Mouse (Mus musculus) liver, embryonic 12.5 days (tissue): ENCODE data around the gene Rb1. TPM values are rescaled to one million over a fixed set of nuclear protein-coding genes. Genes with fewer than 3 reads are reported as not detected.
A peak's percentile ranks its signal among the peaks of the same experiment; 100 is the strongest.

Experiments
- ATAC-seq: fragments of 200-750 bp; cut with Nextera tagmentation; 2 replicates; pipeline ENCODE4 v1.8.0; 2017; ENCODE audit warnings: moderate number of reproducible peaks, mild to moderate bottlenecking, moderate library complexity
- H3K27ac ChIP-seq: fragments of 300-500 bp; sonication (generic); 2 replicates; pipeline ENCODE4 v1.5.1; 2016; ENCODE audit warnings: mild to moderate bottlenecking
- H3K27me3 ChIP-seq: fragments of 300-500 bp; sonication (generic); replicated peaks from 2 replicates; pipeline ENCODE4 v1.6.1; 2016; ENCODE audit warnings: mild to moderate bottlenecking, moderate library complexity
- H3K36me3 ChIP-seq: fragments of 300-500 bp; sonication (generic); 2 replicates; pipeline ENCODE4 v1.6.1; 2016; ENCODE audit warnings: mild to moderate bottlenecking, moderate library complexity
- H3K4me1 ChIP-seq: fragments of 300-500 bp; sonication (generic); 2 replicates; pipeline ENCODE4 v1.6.1; 2016
- H3K4me2 ChIP-seq: fragments of 300-500 bp; sonication (generic); 2 replicates; pipeline ENCODE4 v1.6.1; 2016; ENCODE audit warnings: mild to moderate bottlenecking, moderate library complexity
- H3K4me3 ChIP-seq: fragments of 300-500 bp; sonication (generic); 2 replicates; pipeline ENCODE4 v1.5.1; 2016; ENCODE audit warnings: mild to moderate bottlenecking, moderate library complexity
- H3K9ac ChIP-seq: fragments of 300-500 bp; sonication (generic); 2 replicates; pipeline ENCODE4 v1.6.1; 2016; ENCODE audit warnings: mild to moderate bottlenecking, moderate library complexity
- H3K9me3 ChIP-seq: fragments of 300-500 bp; sonication (generic); replicated peaks from 2 replicates; pipeline ENCODE4 v1.6.1; 2016; ENCODE audit warnings: mild to moderate bottlenecking, moderate library complexity
- WGBS: fragments of 180-500 bp; shearing (Covaris S2); methylation state at CpG from one replicate; pipeline ENCODE4 v1.1.7; 2016; ENCODE audit not compliant: insufficient replicate concordance; 5-methylcytosine and 5-hydroxymethylcytosine counted together
- polyA plus RNA-seq: library from polyadenylated mRNA; unstranded; fragments of >200 nt; fragmentation: Nextera tagmentation; extraction: Ambion mirVana; gene quantifications from 2 replicates; pipeline ENCODE4 v1.2.1, GENCODE M21; 2016

Rb1 gene
- polyA plus RNA-seq, 1 experiment from 2014 or later: 30.1 TPM

DNA sequence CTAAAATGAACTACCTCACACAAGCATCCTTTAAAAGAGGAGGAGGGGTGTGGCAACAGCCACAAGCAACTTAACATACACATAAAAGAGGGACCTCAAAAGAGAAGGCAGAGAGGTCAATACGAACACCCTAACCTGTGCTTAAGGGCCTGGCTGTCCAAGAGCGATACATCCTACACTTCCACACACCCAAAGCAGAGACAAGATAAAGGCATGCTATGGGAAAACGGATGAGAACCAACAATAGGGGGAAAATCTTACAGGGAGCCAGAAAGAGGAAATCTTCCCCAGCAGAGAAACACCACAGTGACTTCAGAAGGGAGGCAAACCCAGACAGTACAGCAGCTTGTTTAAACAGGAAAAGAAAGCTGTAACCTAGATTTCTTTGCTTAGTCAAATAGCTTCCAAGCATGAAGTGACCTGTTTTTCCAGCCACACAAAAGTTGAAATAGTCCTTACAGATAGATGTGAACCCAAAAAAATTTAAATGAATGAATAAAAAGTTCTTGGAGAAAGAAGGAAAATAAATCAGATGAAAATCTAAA is 70.1 kb downstream of the Rb1 start:
- H3K4me1 ChIP-seq: peaks cover 5% of the 10 kb centered on the region
- no peaks in the 10 kb centered on the region for H3K9me3 ChIP-seq
- H3K4me3 ChIP-seq: no peak overlapping the region
- peaks cover 11% of the 10 kb centered on the region; the same call in 1 of the 2 replicates for H3K36me3 ChIP-seq
- WGBS: 57% methylated on average over 3 of the region's 3 CpGs
- no peak overlapping the region for H3K27ac ChIP-seq
- H3K27me3 ChIP-seq: no peaks in the 10 kb centered on the region
- no peak for ATAC-seq
- H3K4me2 ChIP-seq: no peak overlapping the region
- no peak overlapping the region for H3K9ac ChIP-seq

DNA sequence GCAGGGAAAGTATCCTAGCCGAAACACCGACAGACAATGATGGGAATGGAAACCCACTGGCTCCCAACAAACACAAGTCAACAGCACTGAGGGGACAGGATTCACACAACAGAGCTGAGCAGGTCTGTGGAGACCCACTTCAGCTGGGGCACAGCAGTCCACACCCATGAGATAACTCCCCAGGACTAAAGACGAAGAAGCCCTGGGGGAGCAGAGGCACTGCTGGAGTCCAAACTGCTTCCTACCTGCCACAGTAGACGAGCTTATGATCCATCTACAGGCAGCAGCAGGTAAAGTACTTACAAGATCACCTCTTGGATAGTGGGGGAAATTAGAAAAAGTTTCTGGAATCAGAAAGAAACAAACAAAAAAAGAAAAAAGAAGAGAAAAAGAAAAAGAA is 71.2 kb downstream of the Rb1 start:
- Histone ChIP-seq H3K4me3 (no peak overlapping the region), H3K9ac (no peak overlapping the region), H3K9me3 (no peaks in the 10 kb centered on the region), H3K27ac (peak overlapping the region; percentile 56; the same call in 1 of the 2 replicates), H3K36me3 (peaks cover 11% of the 10 kb centered on the region; the same call in 1 of the 2 replicates), H3K4me2 (no peak overlapping the region), H3K4me1 (peaks cover 5% of the 10 kb centered on the region), H3K27me3 (no peaks in the 10 kb centered on the region)
- no peak for ATAC-seq
- 72% methylated on average over 4 of the region's 4 CpGs for WGBS

DNA sequence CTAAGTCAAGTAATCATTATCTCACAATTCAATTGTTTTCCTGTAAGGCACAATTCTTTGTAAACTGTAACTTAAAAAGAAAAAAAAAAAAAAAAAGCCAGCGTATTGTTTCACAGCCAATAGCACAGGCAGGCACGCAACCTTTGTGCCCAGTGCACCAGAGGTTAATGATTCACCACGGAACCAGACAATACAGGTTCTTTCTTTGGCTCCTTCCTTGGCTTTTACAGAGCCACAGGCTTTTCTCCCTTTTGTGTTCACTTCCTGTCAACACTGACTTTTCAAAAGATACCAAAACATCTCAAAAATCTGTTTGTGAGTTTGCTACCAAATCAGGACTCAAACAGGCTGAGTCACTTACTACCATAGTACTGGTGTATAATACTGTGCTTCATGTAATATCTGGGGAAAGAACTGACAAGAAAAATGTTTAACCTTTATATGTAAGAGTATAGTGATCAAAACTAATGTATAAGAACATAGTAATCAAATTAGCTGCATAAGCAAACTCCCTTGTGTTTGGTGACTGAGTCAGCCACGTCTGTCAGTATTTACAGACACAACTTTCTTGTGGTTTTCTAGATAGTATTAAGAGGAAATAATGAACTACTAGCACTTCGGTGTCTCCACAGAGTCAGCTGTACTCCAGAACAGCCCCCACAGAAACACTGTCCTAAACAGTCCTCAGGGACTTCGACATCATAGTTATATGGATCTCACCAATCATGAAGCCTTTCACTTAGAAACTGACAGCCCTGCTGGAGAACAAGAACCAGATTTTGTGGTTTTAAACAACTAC is 72.0 kb downstream of the Rb1 start:
- H3K4me1 ChIP-seq: peaks cover 5% of the 10 kb centered on the region
- no peaks in the 10 kb centered on the region for H3K27me3 ChIP-seq
- no peak overlapping the region for H3K4me2 ChIP-seq
- H3K9ac ChIP-seq: no peak overlapping the region
- WGBS: 33% methylated on average over 6 of the region's 6 CpGs
- peaks cover 8% of the 10 kb centered on the region; the same call in 1 of the 2 replicates for H3K36me3 ChIP-seq
- H3K4me3 ChIP-seq: no peak overlapping the region
- no peaks in the 10 kb centered on the region for H3K9me3 ChIP-seq
- H3K27ac ChIP-seq: peak overlapping the region; percentile 58
- ATAC-seq: peak; percentile 50; the same call in 1 of the 2 replicates

DNA sequence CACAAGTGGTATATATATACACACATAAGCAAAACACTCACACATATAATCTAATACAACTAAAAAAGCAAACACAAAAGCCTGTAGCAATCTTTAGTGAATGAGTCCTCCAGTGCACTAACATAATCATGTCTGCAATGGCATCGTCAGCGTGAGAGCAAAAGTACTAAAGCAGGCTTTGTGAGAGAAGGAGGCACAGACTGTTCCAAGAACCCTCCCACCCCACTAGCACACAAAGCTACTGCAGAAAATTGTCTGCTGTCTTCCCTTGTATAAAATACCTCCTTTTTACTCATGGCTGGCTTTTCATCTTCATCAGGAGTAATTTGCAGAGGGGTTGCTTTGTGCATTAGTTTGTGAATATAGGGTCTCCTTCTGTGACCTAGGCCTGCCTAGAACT is 73.3 kb downstream of the Rb1 start:
- H3K36me3 ChIP-seq: peaks cover 12% of the 10 kb centered on the region; the same call in 1 of the 2 replicates
- peaks cover 5% of the 10 kb centered on the region for H3K4me1 ChIP-seq
- peak overlapping the region; percentile 30; the same call in 1 of the 2 replicates for H3K27ac ChIP-seq
- H3K9ac ChIP-seq: no peak overlapping the region
- no peak overlapping the region for H3K4me2 ChIP-seq
- H3K9me3 ChIP-seq: no peaks in the 10 kb centered on the region
- H3K4me3 ChIP-seq: no peak overlapping the region
- WGBS: 91% methylated on average over 2 of the region's 2 CpGs
- no peak for ATAC-seq
- no peaks in the 10 kb centered on the region for H3K27me3 ChIP-seq

DNA sequence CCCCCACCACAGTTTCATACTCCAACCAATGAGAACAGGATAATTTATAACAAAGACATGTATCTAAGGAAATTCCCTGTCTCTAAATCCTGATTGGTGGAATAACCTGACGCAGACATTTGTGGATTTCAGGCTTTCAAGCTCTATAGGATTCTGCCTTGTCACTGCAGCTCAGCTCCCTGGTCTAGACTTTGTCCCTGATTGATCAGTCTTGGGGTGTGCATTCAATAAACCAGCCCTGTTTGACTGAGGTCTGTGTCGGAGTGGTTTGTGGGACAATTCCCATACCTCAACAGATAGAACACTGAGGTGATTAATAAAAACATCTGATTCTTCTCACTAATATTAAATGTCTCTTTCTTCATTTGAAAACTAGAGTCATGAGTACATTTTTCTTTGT is 75.6 kb downstream of the Rb1 start:
- Histone ChIP-seq H3K36me3 (peaks cover 12% of the 10 kb centered on the region), H3K27me3 (no peaks in the 10 kb centered on the region), H3K4me3 (no peak overlapping the region), H3K4me1 (peaks cover 5% of the 10 kb centered on the region), H3K9me3 (no peaks in the 10 kb centered on the region), H3K27ac (no peak overlapping the region), H3K9ac (no peak overlapping the region), H3K4me2 (no peak overlapping the region)
- 89% methylated on average over 2 of the region's 2 CpGs for WGBS
- peak; percentile 71 for ATAC-seq

DNA sequence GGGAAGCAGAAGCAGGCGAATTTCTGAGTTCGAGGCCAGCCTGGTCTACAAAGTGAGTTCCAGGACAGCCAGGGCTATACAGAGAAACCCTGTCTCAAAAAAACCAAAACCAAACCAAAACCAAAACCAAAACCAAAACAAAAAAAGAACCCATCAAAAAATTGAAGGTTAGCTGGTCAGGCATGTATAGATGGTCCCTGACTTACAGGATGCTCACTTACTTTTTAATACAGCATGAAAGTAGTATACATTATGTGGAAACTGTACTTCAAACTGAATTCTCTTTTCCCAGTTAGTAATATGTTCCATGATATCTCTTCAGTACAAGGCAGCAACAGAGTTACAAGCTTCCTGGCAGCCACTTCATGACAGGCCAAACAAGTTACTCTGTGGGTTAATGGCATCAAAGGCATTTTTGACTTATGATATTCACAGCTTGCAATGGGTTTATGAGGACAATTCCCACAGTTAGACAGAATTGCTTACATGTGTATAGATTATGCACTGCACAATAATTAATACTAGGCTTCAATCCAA is 81.5 kb downstream of the Rb1 start:
- H3K4me1 ChIP-seq: 0 out of 2 replicates have a peak, but pooled peaks cover 3% of the 10 kb centered on the region
- peaks cover 23% of the 10 kb centered on the region for H3K36me3 ChIP-seq
- WGBS: 88% methylated on average over 2 of the region's 2 CpGs
- H3K27ac ChIP-seq: no peak overlapping the region
- H3K9ac ChIP-seq: no peak overlapping the region
- no peak overlapping the region for H3K4me2 ChIP-seq
- H3K9me3 ChIP-seq: no peaks in the 10 kb centered on the region
- no peak overlapping the region for H3K4me3 ChIP-seq
- H3K27me3 ChIP-seq: no peaks in the 10 kb centered on the region
- ATAC-seq: no peak

DNA sequence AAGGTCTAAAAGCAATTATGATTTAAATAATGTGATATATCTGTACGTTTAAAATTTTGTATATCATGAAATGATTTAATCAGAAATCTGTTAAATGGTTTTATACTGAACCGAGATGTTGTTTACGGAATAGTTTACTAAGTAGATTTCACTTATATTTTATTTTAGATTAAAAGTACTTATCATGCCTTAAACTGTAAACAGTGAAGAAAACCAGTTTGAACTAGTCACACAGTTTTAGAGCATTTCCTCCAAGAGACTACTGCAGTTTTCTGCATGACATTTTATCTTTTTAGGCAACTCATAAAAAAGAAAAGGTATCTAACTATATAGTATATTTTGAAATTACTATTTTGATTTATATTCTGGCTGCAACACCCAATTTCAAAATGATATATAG is 85.8 kb downstream of the Rb1 start:
- H3K4me2 ChIP-seq: no peak overlapping the region
- ATAC-seq: no peak
- H3K4me1 ChIP-seq: peaks cover 25% of the 10 kb centered on the region
- no peak overlapping the region for H3K9ac ChIP-seq
- no peaks in the 10 kb centered on the region for H3K9me3 ChIP-seq
- H3K27me3 ChIP-seq: no peaks in the 10 kb centered on the region
- no peak overlapping the region for H3K27ac ChIP-seq
- WGBS: 52% methylated on average over 3 of the region's 3 CpGs
- H3K4me3 ChIP-seq: no peak overlapping the region
- H3K36me3 ChIP-seq: peaks cover 23% of the 10 kb centered on the region

DNA sequence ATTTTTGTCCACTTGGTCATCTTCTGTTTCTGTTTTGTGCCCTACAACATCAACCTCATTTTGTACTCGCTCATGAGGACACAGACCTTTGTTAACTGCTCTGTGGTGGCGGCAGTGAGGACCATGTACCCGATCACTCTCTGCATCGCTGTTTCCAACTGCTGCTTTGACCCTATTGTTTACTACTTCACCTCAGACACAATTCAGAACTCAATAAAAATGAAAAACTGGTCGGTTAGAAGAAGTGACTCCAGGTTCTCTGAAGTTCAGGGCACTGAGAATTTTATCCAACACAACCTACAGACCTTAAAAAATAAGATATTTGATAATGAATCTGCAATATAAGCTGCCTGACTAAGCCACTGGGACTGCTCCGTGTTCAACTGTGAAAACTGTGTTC is 86.3 kb downstream of the Rb1 start:
- H3K9me3 ChIP-seq: no peaks in the 10 kb centered on the region
- peak overlapping the region; percentile 52 for H3K4me3 ChIP-seq
- peaks cover 31% of the 10 kb centered on the region for H3K4me1 ChIP-seq
- peak overlapping the region; percentile 79 for H3K27ac ChIP-seq
- 0 out of 2 replicates have a peak, but pooled peaks have one; percentile 51 for ATAC-seq
- WGBS: 0% methylated on average over 6 of the region's 6 CpGs
- H3K9ac ChIP-seq: peak overlapping the region; percentile 63
- H3K4me2 ChIP-seq: peak overlapping the region; percentile 66
- peaks cover 17% of the 10 kb centered on the region for H3K36me3 ChIP-seq
- H3K27me3 ChIP-seq: no peaks in the 10 kb centered on the region

DNA sequence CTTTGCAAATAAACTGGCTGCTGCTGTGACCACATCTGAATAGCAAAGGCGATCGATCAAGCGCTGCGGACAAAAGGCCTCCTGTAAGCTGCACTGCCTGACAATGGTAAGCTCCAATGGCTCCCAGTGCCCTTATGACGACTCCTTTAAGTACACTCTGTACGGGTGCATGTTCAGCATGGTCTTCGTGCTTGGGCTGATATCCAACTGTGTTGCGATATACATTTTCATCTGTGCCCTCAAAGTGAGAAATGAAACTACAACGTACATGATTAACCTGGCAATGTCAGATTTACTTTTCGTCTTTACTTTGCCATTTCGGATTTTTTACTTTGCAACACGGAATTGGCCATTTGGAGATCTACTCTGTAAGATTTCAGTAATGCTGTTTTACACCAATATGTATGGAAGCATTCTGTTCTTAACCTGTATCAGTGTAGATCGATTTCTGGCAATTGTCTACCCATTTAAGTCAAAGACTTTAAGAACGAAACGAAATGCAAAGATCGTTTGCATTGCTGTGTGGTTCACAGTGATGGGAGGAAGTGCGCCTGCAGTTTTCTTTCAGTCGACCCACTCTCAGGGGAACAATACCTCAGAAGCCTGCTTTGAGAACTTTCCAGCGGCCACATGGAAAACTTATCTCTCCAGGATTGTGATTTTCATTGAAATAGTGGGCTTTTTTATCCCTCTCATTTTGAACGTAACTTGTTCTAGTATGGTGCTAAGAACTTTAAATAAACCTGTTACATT is 86.9 kb downstream of the Rb1 start:
- Histone ChIP-seq H3K27ac (peak overlapping the region; percentile 79), H3K9ac (peak overlapping the region; percentile 63), H3K4me2 (peak overlapping the region; percentile 66), H3K9me3 (no peaks in the 10 kb centered on the region), H3K4me3 (peak overlapping the region; percentile 52), H3K36me3 (peaks cover 13% of the 10 kb centered on the region), H3K4me1 (peaks cover 34% of the 10 kb centered on the region), H3K27me3 (no peaks in the 10 kb centered on the region)
- WGBS: under 1% methylated on average over 20 of the region's 20 CpGs
- ATAC-seq: peak; percentile 70

DNA sequence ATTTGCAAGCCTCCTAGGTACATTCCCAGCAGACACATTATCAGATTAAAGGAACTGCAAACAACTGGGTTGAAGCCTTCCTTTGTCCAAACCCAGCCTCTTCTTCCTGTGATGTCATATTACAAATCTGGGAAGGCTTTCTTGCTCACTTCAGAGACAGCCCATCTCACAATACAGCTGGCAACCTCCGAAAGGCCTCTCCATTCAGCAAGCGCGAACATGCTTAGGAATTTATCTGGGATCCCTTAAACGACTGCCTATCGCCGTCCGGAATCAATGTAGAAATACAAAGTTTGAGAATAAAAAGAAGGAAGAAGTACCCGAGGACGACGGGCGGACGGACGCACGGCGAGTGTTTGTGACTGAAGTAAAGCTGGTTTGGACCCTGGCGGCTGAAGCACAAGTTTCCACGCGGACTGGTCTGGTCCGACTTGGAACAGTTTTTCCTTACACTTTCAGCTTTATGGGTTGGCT is 87.7 kb downstream of the Rb1 start, which contains the start of gene Lpar6:
Lpar6 (plus strand) TSS at position 48 of the 474 bp plus-strand sequence.
- peaks cover 34% of the 10 kb centered on the region for H3K4me1 ChIP-seq
- peak within 1 kb of the TSS; percentile 66 for H3K4me2 ChIP-seq
- H3K27ac ChIP-seq: peak within 1 kb of the TSS; percentile 79
- H3K4me3 ChIP-seq: peak within 1 kb of the TSS; percentile 52
- ATAC-seq: 0 out of 2 replicates have a peak, but pooled peaks have one; percentile 31
- WGBS: 3% methylated on average over 19 of the region's 19 CpGs
- H3K9me3 ChIP-seq: no peaks in the 10 kb centered on the region
- no peaks in the 10 kb centered on the region for H3K27me3 ChIP-seq
- peaks cover 13% of the 10 kb centered on the region for H3K36me3 ChIP-seq
- H3K9ac ChIP-seq: peak within 1 kb of the TSS; percentile 63

DNA sequence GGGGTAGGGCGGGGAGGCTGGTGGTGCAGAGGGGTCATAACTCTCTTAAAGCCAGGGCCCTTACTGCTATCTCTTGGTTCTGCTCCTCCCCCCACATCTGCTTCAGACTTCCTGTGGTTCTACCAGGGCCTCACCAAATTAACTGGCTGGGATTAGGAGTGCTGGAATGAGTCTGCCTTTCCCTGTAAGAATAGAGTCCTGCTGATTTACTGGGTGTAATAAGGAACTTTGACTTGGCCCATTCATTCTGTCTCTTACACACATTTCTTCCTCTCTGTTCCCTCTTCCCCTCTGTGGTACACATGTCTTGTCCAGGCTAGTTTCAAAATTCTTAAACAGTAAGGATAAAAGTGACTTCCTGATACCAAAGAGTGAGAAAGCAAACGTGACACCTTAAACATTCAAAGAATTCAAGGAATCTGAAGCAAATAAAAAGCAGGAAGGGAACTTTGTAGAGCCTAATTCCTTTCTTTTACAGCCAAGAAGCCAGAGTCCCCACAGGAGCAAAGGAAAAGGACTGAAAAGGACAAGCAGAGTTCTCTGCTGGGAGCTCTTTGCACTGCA is 91.1 kb downstream of the Rb1 start:
- WGBS: 9% methylated on average over 2 of the region's 2 CpGs
- no peaks in the 10 kb centered on the region for H3K27me3 ChIP-seq
- H3K4me2 ChIP-seq: peak overlapping the region; percentile 32
- H3K9ac ChIP-seq: no peak overlapping the region
- peaks cover 17% of the 10 kb centered on the region for H3K36me3 ChIP-seq
- H3K4me1 ChIP-seq: peaks cover 37% of the 10 kb centered on the region
- no peak overlapping the region for H3K4me3 ChIP-seq
- peak overlapping the region; percentile 72 for H3K27ac ChIP-seq
- ATAC-seq: peak; percentile 42; the same call in 1 of the 2 replicates
- H3K9me3 ChIP-seq: no peaks in the 10 kb centered on the region
